ENCODE assay signal across 23 mouse cellular contexts in the genomic region with DNA sequence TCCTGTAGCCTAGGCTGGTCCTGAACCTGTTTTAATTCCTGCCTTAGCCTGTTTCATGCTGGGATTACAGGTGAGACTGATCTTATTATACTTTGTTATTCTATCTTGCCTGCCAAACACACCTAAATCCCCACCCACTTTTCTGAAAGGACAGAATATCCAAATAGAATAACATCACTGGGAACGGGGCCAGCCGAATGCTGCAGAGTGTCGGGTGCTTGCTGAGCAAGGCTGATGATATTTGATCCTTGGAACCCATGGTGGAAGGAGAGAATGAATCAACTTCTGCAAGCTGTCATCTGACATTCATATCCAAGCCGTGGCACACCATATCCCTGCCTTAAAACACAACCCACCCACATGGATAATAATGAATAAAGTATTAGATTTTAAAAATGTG. TPM values are rescaled to one million over a fixed set of nuclear protein-coding genes. Genes with fewer than 3 reads are reported as not detected.
DNase-seq lines count a peak whose midpoint lies in the region; TF ChIP-seq lines count a peak whose summit lies in the region.
"Had no signal": no experiment of that assay in that cellular context is flagged by ENCODE, and none has a peak within 500 bp of the region (broad histone marks: within the 10 kb centered on the region; RNA-seq: fewer than 3 reads in every experiment).

No protein-coding gene starts in this region.

- no peaks in the 10 kb centered on the region for H3K36me3 ChIP-seq in kidney, adult 2 months (ENCODE audit: control insufficient read depth, insufficient read depth, low read length)
- H3K36me3 ChIP-seq: G1E; hindbrain, embryonic 12.5 days; neural tube, embryonic 13.5 days had no signal

- H3K27ac ChIP-seq in kidney, adult 2 months (ENCODE audit: insufficient read depth, low read depth, low read length) = no peak overlapping the region
- H3K27ac ChIP-seq: forebrain, embryonic 13.5 days; hindbrain, embryonic 12.5 days; liver, embryonic 14.5 days; neural tube, embryonic 13.5 days had no signal

- H3K27me3 ChIP-seq in kidney, adult 2 months (replicated peaks; ENCODE audit: control insufficient read depth, insufficient read depth, low read length) = no peaks in the 10 kb centered on the region
- H3K27me3 ChIP-seq: hindbrain, embryonic 12.5 days; neural tube, embryonic 13.5 days had no signal

- peak; percentile 70 for DNase-seq in adrenal gland, adult 2 months
- no peak for DNase-seq in adrenal gland, adult 18-20 months (ENCODE audit: low spot score in 2 of 2)
- peak; percentile 36 for DNase-seq in kidney, adult 2 months
- no peak for DNase-seq in kidney, postnatal 4 days
- DNase-seq in 3T3-L1 (ENCODE audit: low read depth, low spot score) = peak; percentile 93
- peak; percentile 56 to 70 for DNase-seq in adrenal gland, postnatal 36 days
- DNase-seq in embryo, embryonic 10 days (ENCODE audit: low spot score) = no peak
- no peak for DNase-seq in embryo, embryonic 9.5 days (ENCODE audit: extremely low spot score)
- DNase-seq: cerebellum, adult 9-11 months; heart, postnatal 10 days; kidney, adult 18-20 months; kidney, postnatal 25 days; lung, postnatal 10 days; midbrain, embryonic 14.5 days; thymus, postnatal 25 days had no signal

- H3K4me3 ChIP-seq in kidney, adult 2 months (ENCODE audit: insufficient read depth, low read depth, low read length) = no peak overlapping the region
- H3K4me3 ChIP-seq: forebrain, embryonic 13.5 days; hindbrain, embryonic 12.5 days; neural tube, embryonic 13.5 days had no signal

- no peak for TF ChIP-seq CTCF in kidney, adult 2 months (conservative IDR thresholded peaks at IDR 0.05; ENCODE audit: insufficient read depth, insufficient read length, low read depth, low read length)

- peaks cover 9% of the 10 kb centered on the region; the same call in 1 of the 2 replicates for H3K4me1 ChIP-seq in kidney, adult 2 months (ENCODE audit: control insufficient read depth, insufficient read depth, low read length)

- TF ChIP-seq POLR2A in kidney, adult 2 months (IDR thresholded peaks at IDR 0.05; ENCODE audit: low read depth, low read length) = no peak

- 37% methylated on average over 4 of the region's 4 CpGs for WGBS in kidney, adult 2 months

RNA-seq across cellular contexts. Expression of gene Kctd20, which starts 3.1 kb away (rescaled TPM):
- 10 to 100 TPM; 48.2 to 63.7 TPM for total RNA-seq in adrenal gland, adult 2 months (2021)
- polyA plus RNA-seq in adrenal gland, adult 2 months (2012; rRNA removed) = 23.5 and 32.7 TPM in 2 replicates
- total RNA-seq in adrenal gland, adult 18-20 months (2021) = 10 to 100 TPM; 50.4 to 61.5 TPM
- 30.8 and 32.0 TPM in 2 replicates for polyA plus RNA-seq in kidney, adult 2 months (2012; rRNA removed)
- 10 to 100 TPM; 54.8 to 60.0 TPM for total RNA-seq in adrenal gland, postnatal 36 days (2021)

RNA-seq across cellular contexts. Expression of gene Pxt1, which starts 5.0 kb away (rescaled TPM):
- not detected for total RNA-seq in adrenal gland, adult 2 months (2021)
- polyA plus RNA-seq in adrenal gland, adult 2 months (2012; rRNA removed) = 0.80 and 1.0 TPM in 2 replicates
- total RNA-seq in adrenal gland, adult 18-20 months (2021) = not detected
- 0.12 and 0.13 TPM in 2 replicates for polyA plus RNA-seq in kidney, adult 2 months (2012; rRNA removed)
- total RNA-seq in adrenal gland, postnatal 36 days (2021) = not detected
- total RNA-seq: G1E; gastrocnemius, postnatal 4 days; heart, postnatal 10 days; left cerebral cortex, postnatal 25 days had no signal
- polyA plus RNA-seq: forebrain, embryonic 13.5 days; heart, embryonic 11.5 days; hindbrain, embryonic 12.5 days; midbrain, embryonic 14.5 days; neural tube, embryonic 13.5 days had no signal

RNA-seq across cellular contexts. Expression of gene 4930539E08Rik, which starts 33.5 kb away (rescaled TPM):
- not detected for total RNA-seq in adrenal gland, adult 2 months (2021)
- 0.03 TPM in 1 of 2 replicates, not detected in the other for polyA plus RNA-seq in adrenal gland, adult 2 months (2012; rRNA removed)
- total RNA-seq in adrenal gland, adult 18-20 months (2021) = not detected
- 0.34 and 0.57 TPM in 2 replicates for polyA plus RNA-seq in kidney, adult 2 months (2012; rRNA removed)
- not detected for total RNA-seq in adrenal gland, postnatal 36 days (2021)
- polyA plus RNA-seq: G1E; heart, embryonic 11.5 days had no signal

RNA-seq across cellular contexts. Expression of gene Stk38, which starts 59.1 kb away (rescaled TPM):
- total RNA-seq in adrenal gland, adult 2 months (2021) = 10 to 100 TPM; 50.5 to 52.6 TPM
- 151 and 161 TPM in 2 replicates for polyA plus RNA-seq in adrenal gland, adult 2 months (2012; rRNA removed)
- 10 to 100 TPM; 49.2 to 49.9 TPM for total RNA-seq in adrenal gland, adult 18-20 months (2021)
- 61.7 and 66.8 TPM in 2 replicates for polyA plus RNA-seq in kidney, adult 2 months (2012; rRNA removed)
- 10 to 100 TPM; 53.4 to 55.9 TPM for total RNA-seq in adrenal gland, postnatal 36 days (2021)

Comparison
In these comparisons a context has a peak if more than half of its experiments do, and no peak if none do; other contexts are left out.
1. DNase-seq: peak in adrenal gland, adult 2 months (single experiment), kidney, adult 2 months (single experiment), 3T3-L1 (single experiment) and adrenal gland, postnatal 36 days (2 of 2); none in adrenal gland, adult 18-20 months (0 of 2), kidney, postnatal 4 days (0 of 2), embryo, embryonic 10 days (single experiment) and embryo, embryonic 9.5 days (single experiment).